Mouse (Mus musculus) retina, postnatal 1 day (tissue): Measurements from ENCODE around the gene Nkx3-2.

Experiments
- DNase-seq: peaks from one replicate; pipeline ENCODE4 v3.0.0-alpha.2; 2012

The Nkx3-2 gene

DNA sequence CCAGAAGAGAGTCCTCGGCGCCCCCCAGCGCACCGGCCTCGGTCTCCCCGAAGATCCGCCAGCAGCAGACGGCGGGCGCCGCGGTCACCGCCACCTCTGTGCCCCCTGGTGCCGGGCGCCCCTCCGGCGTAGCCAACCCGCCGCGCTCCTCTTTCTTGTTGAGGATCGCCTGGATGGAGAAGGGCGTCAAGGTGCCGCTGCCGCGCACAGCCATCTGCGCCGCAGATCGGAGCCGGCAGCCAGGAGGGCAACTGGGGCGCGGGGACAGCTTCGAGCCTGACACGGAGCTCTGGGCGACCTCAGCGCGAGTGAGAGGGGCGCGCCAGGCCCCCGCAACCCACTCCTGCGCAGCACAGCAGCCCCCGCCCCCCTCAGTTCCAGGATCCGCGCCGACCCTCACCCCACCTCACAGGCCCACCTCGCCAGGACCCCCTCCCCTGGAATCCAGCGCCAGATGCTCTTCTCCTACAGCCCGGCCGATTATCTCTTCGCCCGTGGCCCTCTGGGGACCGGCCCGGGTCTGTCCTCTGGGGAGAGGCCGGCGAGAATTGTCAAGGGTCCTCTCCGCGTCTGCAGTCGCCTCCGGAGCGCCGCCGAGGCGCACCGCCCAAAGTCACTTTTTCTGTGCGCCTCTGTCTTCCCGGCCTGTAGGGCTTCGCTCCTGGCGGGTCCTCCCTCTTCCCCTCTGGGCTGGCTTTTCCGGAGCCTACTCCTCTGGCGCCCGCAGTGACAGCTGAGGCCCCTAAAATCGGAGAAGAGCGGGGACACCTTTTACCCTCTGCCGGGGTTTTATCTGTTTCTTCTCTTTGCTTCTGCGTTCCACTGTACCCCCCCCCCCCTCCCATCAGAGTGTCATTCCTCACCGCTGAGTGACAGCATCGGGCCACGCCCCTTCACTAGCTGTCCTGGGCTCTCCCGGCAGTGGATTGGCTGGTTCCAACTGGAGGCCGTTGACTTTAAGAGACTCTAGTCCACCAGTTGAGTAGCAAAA lies at the start of gene Nkx3-2:
Gene Nkx3-2, minus strand, starts transcription at position 771 of the 991 bp plus-strand sequence.
- peak; percentile 54 for DNase-seq

DNA sequence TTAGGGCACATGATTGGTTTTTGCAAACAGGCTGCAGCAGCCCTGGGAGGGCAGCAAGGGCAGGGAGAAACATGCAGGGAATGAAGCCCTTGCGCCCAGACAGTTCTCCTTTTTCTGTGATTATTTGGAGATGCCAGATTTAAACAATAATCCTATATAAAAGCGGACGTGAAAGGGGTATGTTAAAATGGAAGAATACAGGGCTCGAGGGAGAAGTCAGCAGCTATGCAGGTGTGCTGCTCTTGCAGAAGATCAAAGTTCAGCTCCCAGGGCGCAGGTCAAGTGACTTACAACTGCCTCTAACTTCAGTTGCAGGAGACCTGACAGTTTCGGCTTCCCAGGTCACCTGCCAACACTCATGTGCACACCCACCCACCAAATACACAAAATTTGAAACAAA lies 48.2 kb upstream of the Nkx3-2 start:
- DNase-seq: no peak

- no peak for DNase-seq
These were observed 47.0 kb upstream of the Nkx3-2 start for GRCm38 (mm10) chr5:41811279-41811678.

GRCm38 (mm10) chr5:41807383-41807782 lies 43.1 kb upstream of the Nkx3-2 start:
- no peak for DNase-seq

DNA sequence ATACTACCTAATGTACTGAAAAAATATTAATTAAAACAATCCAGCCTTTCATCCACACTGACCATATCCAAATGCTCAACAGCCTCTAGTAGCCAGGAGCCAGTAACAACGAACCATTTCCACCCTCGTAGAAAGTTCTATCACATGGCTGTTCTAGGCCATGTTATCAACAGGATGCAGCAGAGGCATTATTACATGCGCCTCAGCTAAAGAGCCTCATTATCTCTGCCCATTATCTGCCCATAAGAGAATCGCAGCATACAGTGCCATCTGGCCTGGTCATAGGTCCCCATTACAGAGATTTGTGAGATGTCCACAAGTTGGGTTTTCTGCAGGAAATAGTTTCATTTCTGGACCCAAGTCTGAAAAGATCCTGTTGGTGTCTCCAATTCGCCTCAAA lies 41.9 kb upstream of the Nkx3-2 start:
- no peak for DNase-seq

DNA sequence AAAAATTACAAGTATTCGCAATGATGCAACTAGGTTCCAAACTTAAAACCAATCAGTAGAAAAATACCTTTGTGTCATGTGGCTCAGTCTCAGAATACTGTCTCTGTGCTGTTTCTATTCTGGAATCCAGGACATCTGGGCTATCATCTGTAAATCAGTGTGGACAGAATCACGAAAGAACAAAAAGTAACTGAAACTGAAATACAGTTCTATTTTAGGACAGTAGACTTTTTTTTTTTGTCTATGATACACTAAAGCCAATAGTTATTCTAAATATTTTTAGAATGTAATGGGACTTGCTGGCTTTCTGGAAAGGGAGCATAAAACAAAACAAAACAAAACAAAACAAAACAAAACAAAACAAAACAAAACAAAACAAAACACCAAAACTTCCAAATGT lies 40.8 kb upstream of the Nkx3-2 start:
- DNase-seq: no peak

- no peak for DNase-seq
These were observed 40.3 kb upstream of the Nkx3-2 start for GRCm38 (mm10) chr5:41804643-41805042.

GRCm38 (mm10) chr5:41801622-41802021 lies 37.3 kb upstream of the Nkx3-2 start:
- DNase-seq: no peak

- DNase-seq: no peak
These were observed 30.1 kb upstream of the Nkx3-2 start for GRCm38 (mm10) chr5:41794434-41794833.

DNA sequence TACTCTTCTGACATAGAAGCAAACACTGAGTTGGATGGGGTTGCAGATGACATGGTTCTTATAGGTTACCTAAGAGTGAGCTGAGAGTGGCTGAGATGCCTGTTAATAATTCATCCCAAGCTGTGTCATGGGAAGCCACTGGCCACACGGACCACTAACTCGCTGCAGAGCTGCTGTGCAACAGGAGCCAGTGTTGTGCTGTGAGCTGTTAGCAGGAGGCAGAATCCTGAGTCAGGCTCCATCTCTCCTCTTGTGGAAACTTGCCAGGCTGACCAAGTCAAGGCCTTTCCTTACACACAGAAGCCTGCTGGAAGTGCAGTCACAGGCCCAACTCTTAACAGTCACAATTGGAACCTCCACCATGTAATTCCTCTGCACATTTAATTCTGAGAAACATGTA lies 26.2 kb upstream of the Nkx3-2 start:
- no peak for DNase-seq

DNA sequence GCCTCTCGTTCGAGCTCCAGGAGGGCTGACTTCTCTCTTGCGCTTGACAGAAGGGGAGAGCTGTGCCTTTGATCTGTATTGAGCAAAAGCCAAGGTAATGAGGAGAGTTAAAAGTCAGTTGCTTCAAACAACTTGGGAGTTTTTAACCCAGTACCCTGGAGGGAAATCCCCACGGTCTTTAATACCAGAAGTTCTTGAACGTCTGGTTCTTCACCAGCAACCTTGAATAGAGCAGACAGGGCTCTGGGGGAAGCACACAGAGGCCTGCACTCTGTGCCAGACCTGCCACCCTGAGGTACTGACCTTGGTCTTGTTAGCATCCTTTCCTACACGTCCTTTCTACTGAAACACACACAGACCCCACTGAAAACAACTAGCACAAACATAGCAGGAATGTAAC lies 24.6 kb upstream of the Nkx3-2 start:
- no peak for DNase-seq

DNA sequence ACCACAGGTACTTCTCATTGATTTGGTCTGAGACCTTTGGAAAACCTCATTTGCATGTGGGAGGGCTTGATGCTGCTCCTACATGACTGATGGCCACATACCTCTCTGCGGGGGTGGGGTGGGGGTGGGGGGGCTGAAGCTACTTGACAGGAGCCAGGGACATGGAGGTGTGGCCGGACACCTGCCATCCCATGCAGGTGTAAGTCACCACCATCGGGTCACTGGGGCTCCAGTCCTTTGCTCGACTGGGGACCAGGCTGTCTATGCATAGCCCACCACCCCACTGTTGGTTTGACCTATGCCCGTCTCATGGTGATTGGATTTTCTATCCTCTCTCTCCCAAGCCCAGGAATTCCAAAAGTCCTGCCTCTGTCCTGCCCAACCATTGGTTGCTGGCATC lies 17.6 kb upstream of the Nkx3-2 start:
- DNase-seq: no peak

DNA sequence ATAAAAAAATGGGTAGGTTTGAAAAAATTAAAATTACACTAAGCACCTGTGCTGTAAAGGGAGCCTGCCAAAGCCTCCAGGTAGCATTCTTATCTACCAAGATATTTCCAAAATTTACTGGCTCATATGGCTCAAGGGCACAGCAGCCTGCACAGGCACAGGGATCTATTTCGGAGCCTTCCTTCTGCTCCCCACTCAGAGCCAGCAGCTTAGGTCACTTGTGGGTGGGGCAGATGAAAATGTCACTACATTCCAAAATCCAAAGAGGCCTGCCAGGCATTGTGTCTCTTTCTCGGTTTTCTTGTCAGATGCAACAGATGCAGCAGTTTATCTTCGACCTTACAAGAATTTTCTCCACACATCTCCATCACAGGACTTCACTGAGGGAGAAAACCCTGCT lies 15.7 kb upstream of the Nkx3-2 start:
- no peak for DNase-seq

DNA sequence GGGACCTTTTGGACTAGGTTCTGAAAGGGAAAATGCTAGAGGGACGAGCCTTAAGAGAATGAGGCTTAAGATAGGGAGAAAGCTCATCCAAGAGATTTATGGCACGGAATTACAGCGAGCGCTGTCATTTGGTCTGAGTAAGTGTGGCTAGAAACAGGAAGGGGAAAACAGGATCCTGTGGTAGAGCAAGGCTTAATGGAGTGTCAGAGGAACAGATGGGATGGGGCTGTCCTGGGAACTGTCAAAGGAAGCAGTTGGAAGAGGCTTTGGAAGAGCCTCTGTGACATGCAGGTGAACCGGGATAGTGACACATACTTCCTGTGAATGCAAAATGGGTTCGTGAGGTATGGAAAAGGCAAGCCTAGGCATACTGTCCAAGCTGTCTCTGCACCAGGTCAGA lies 11.4 kb upstream of the Nkx3-2 start:
- no peak for DNase-seq

- DNase-seq: no peak
These were observed 11.0 kb upstream of the Nkx3-2 start for GRCm38 (mm10) chr5:41775273-41775672.

DNA sequence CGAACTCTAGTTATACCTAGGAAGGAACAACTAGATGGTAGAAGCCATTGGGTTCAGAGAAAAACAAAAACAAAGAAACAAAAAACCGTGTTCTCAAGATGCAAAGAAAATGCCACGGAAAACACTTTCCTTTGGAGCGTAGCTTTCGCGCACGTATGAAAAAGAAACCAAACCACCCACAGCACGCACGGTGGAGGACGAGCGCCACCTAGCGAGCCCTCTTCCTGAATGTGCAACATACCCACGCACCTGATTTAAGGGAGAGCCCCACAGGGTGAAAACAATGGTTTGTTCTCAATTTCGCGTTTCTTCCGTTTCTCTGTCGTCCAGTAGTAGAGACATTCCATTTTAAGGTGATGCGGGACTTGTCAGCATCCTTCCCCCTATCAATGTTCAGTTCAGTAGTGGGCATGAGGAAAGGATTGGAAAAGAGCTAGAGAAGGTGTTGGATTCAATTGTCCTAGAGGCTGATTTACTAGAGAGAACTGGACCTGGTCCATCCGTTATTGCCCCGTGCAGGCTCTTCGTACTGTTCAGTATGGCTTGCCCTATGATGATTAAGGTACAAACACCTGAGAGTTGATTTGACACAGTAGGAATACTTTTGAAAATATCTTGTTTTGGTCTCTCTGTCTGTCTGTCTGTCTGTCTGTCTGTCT lies 4.2 kb upstream of the Nkx3-2 start:
- DNase-seq: peak; percentile 89

- DNase-seq: peak; percentile 53
These were observed 3.2 kb upstream of the Nkx3-2 start for GRCm38 (mm10) chr5:41767296-41768200.

DNA sequence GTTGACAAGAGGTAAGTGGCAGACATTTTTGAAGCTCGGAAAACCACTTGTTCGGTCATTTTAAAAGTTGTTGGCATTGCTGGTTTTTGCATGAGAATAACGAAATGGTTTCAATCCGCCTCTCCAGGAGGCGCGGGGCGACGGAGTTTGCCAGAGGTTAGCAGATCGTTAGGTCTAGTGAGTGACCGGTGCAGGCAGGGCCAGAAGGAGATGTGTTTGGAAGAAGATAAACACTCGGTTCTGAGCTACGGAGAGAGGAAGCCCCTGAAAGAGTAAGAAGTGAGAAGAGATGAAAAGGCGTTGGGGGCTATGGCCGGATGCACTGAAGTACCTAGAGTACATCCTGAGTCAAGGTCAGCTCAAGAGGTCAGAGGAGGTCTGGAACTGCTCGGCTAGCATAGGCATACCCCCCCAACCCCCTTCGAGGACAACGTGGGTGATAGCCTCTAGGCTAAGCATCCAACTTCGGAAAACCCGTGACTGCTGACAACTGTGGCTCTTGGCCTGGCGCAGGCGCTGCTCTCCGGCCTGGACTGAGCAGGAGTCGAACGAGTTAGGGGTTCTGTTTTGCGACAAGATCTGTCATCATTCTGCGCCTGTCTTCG lies 2.2 kb upstream of the Nkx3-2 start:
- DNase-seq: no peak

DNA sequence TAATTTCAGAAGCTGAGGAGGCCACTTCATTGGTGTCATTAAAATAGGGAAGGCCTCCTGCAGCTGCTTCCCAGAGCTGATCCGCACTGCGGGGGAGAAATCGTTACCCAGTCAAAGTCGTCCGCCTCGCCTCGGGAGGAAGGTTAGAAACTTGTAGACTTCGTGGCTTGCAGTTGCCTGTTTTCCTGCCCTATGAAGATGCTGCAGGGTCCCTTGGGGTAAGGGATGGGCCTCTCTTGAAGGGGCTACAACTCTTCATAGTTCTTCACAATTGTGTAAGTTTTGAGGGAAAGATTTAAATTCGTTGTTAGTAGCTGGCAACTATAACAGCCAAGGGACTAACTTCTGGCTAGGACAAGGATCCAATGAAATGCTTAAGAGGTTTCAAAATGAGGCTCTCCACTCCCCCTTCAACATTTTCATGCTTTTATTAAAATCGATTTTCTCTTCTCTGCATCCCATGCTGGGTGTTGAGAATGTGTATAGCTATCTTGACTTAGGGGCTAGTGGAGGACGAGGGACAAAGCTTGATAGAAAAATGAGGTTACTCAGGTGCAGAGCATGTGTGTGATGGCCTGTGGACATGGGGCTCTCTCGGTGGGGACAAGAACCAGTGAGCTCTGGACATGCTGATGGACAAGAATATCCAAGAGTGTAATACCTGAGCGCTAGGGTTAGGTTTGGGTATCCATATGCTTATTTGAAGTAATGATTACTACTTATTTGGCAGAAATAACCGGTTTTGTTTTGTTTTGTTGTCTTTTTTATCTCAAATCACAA lies 1.5 kb upstream of the Nkx3-2 start:
- DNase-seq: peak; percentile 56

GRCm38 (mm10) chr5:41762947-41763730 lies 1.2 kb downstream of the Nkx3-2 start:
- DNase-seq: no peak
